Mouse (Mus musculus) bone marrow macrophage, adult 2 months (primary cell): ENCODE results near the gene Rnf40.

Source experiments
- CTCF ChIP-seq: IDR thresholded peaks from 2 replicates; pipeline ENCODE4 v1.5.1; 2012; ENCODE audit warnings: low read depth, mild to moderate bottlenecking, low read length, moderate library complexity
- POLR2A ChIP-seq: IDR thresholded peaks from 2 replicates; pipeline ENCODE4 v1.6.1; 2012; ENCODE audit warnings: mild to moderate bottlenecking, low read depth, low read length, borderline replicate concordance

- TF ChIP-seq CTCF (no peak), POLR2A (no peak)
Observed at GRCm38 (mm10) chr7:127596747-127597146, 8.2 kb downstream of the Rnf40 start.
